Mouse (Mus musculus) neural tube, embryonic 15.5 days (tissue): ENCODE data around the gene Rad9b. TPM values are rescaled to one million over a fixed set of nuclear protein-coding genes. Genes with fewer than 3 reads are reported as not detected.

Experiments used
- ATAC-seq: fragments of 200-750 bp; cut with Nextera tagmentation; 2 replicates; pipeline ENCODE4 v1.8.0; 2017; ENCODE audit warnings: mild to moderate bottlenecking, moderate TSS enrichment, moderate library complexity; ENCODE audit not compliant: low FRiP score
- H3K27ac ChIP-seq: fragments of 300-500 bp; sonication (generic); replicated peaks from 2 replicates; pipeline ENCODE4 v1.5.1; 2015; ENCODE audit warnings: mild to moderate bottlenecking, inconsistent platforms
- H3K27me3 ChIP-seq: fragments of 300-500 bp; sonication (generic); replicated peaks from 2 replicates; pipeline ENCODE4 v1.6.1; 2015; ENCODE audit warnings: inconsistent platforms
- H3K36me3 ChIP-seq: fragments of 300-500 bp; sonication (generic); 2 replicates; pipeline ENCODE4 v1.6.1; 2015; ENCODE audit warnings: inconsistent platforms
- H3K4me1 ChIP-seq: fragments of 300-500 bp; sonication (generic); 2 replicates; pipeline ENCODE4 v1.6.1; 2015; ENCODE audit warnings: inconsistent platforms
- H3K4me2 ChIP-seq: fragments of 300-500 bp; sonication (generic); 2 replicates; pipeline ENCODE4 v1.6.1; 2015; ENCODE audit warnings: inconsistent platforms, mild to moderate bottlenecking, moderate library complexity
- H3K4me3 ChIP-seq: fragments of 300-500 bp; sonication (generic); replicated peaks from 2 replicates; pipeline ENCODE4 v1.5.1; 2015; ENCODE audit warnings: mild to moderate bottlenecking, inconsistent platforms
- H3K9ac ChIP-seq: fragments of 300-500 bp; sonication (generic); replicated peaks from 2 replicates; pipeline ENCODE4 v1.6.1; 2015; ENCODE audit warnings: mild to moderate bottlenecking, inconsistent platforms
- H3K9me3 ChIP-seq: fragments of 300-500 bp; sonication (generic); replicated peaks from 2 replicates; pipeline ENCODE4 v1.6.1; 2016; ENCODE audit warnings: inconsistent platforms
- WGBS: fragments of 180-500 bp; shearing (Covaris S2); methylation state at CpG from one replicate; pipeline ENCODE4 v1.1.7; 2015; ENCODE audit warnings: mixed read lengths; 5-methylcytosine and 5-hydroxymethylcytosine counted together
- polyA plus RNA-seq: library from polyadenylated mRNA; unstranded; fragments of >200 nt; fragmentation: Nextera tagmentation; extraction: Ambion mirVana; gene quantifications from 2 replicates; pipeline ENCODE4 v1.2.1, GENCODE M21; 2015

Gene Rad9b
- polyA plus RNA-seq, 1 experiment from 2014 or later = 22.1 TPM

- WGBS = 91% methylated on average over 3 of the region's 3 CpGs
- no peak overlapping the region for H3K9ac ChIP-seq
These were observed 47.5 kb downstream of the Rad9b start for GRCm38 (mm10) chr5:122306536-122306935.

GRCm38 (mm10) chr5:122305472-122305871 lies 48.6 kb downstream of the Rad9b start:
- Histone ChIP-seq H3K9me3 (no peaks in the 10 kb centered on the region), H3K27ac (no peak overlapping the region), H3K4me1 (peaks cover 24% of the 10 kb centered on the region), H3K4me3 (no peak overlapping the region), H3K36me3 (peaks cover 12% of the 10 kb centered on the region; the same call in 1 of the 2 replicates), H3K27me3 (no peaks in the 10 kb centered on the region), H3K9ac (no peak overlapping the region), H3K4me2 (no peak overlapping the region)
- WGBS = 90% methylated on average over 7 of the region's 7 CpGs
- ATAC-seq = no peak

More at GRCm38 (mm10) chr5:122306536-122306935, 47.5 kb downstream of the Rad9b start:
- Histone ChIP-seq H3K4me3 (no peak overlapping the region), H3K36me3 (peaks cover 12% of the 10 kb centered on the region; the same call in 1 of the 2 replicates), H3K9me3 (no peaks in the 10 kb centered on the region), H3K4me1 (peaks cover 24% of the 10 kb centered on the region), H3K4me2 (no peak overlapping the region), H3K27me3 (no peaks in the 10 kb centered on the region), H3K27ac (no peak overlapping the region)
- ATAC-seq = no peak

- Histone ChIP-seq H3K36me3 (peaks cover 12% of the 10 kb centered on the region; the same call in 1 of the 2 replicates), H3K4me2 (no peak overlapping the region), H3K27me3 (no peaks in the 10 kb centered on the region), H3K9ac (no peak overlapping the region), H3K9me3 (no peaks in the 10 kb centered on the region), H3K4me1 (peaks cover 24% of the 10 kb centered on the region), H3K27ac (no peak overlapping the region), H3K4me3 (no peak overlapping the region)
- no peak for ATAC-seq
- WGBS = 79% methylated on average over 6 of the region's 6 CpGs
These were observed 49.5 kb downstream of the Rad9b start for GRCm38 (mm10) chr5:122304541-122304940.

GRCm38 (mm10) chr5:122303937-122304336 lies 50.1 kb downstream of the Rad9b start:
- H3K27ac ChIP-seq = no peak overlapping the region
- H3K36me3 ChIP-seq = peaks cover 9% of the 10 kb centered on the region; the same call in 1 of the 2 replicates
- H3K9me3 ChIP-seq = no peaks in the 10 kb centered on the region
- no peak overlapping the region for H3K4me2 ChIP-seq
- no peak for ATAC-seq
- H3K4me1 ChIP-seq = peaks cover 24% of the 10 kb centered on the region
- no peak overlapping the region for H3K4me3 ChIP-seq
- no peaks in the 10 kb centered on the region for H3K27me3 ChIP-seq
- no peak overlapping the region for H3K9ac ChIP-seq
- 90% methylated on average over 7 of the region's 7 CpGs for WGBS

GRCm38 (mm10) chr5:122302810-122303745 lies 51.0 kb downstream of the Rad9b start:
- no peak for ATAC-seq
- H3K27me3 ChIP-seq = no peaks in the 10 kb centered on the region
- H3K9ac ChIP-seq = no peak overlapping the region
- H3K4me2 ChIP-seq = no peak overlapping the region
- H3K9me3 ChIP-seq = no peaks in the 10 kb centered on the region
- WGBS = 67% methylated on average over 17 of the region's 17 CpGs
- H3K4me1 ChIP-seq = peaks cover 28% of the 10 kb centered on the region
- H3K36me3 ChIP-seq = peaks cover 3% of the 10 kb centered on the region; the same call in 1 of the 2 replicates
- H3K27ac ChIP-seq = peak overlapping the region; percentile 38
- no peak overlapping the region for H3K4me3 ChIP-seq

- ATAC-seq = no peak
- WGBS = 86% methylated on average over 6 of the region's 6 CpGs
- H3K9ac ChIP-seq = no peak overlapping the region
- no peak overlapping the region for H3K4me3 ChIP-seq
- H3K36me3 ChIP-seq = no peaks in the 10 kb centered on the region
- H3K4me2 ChIP-seq = no peak overlapping the region
- H3K27ac ChIP-seq = no peak overlapping the region
- H3K27me3 ChIP-seq = no peaks in the 10 kb centered on the region
- H3K9me3 ChIP-seq = no peaks in the 10 kb centered on the region
- H3K4me1 ChIP-seq = peaks cover 34% of the 10 kb centered on the region
These were observed 53.9 kb downstream of the Rad9b start for GRCm38 (mm10) chr5:122300071-122300518.

- Histone ChIP-seq H3K27me3 (no peaks in the 10 kb centered on the region), H3K4me1 (peaks cover 42% of the 10 kb centered on the region)
- ATAC-seq = no peak
These were observed 58.7 kb downstream of the Rad9b start for GRCm38 (mm10) chr5:122295113-122295935.

GRCm38 (mm10) chr5:122294219-122294735 lies 59.8 kb downstream of the Rad9b start:
- Histone ChIP-seq H3K27ac (no peak overlapping the region), H3K9me3 (no peaks in the 10 kb centered on the region), H3K4me1 (peaks cover 42% of the 10 kb centered on the region), H3K4me3 (no peak overlapping the region), H3K9ac (no peak overlapping the region), H3K4me2 (no peak overlapping the region), H3K27me3 (no peaks in the 10 kb centered on the region), H3K36me3 (no peaks in the 10 kb centered on the region)
- ATAC-seq = no peak
- 42% methylated on average over 3 of the region's 3 CpGs for WGBS

More at GRCm38 (mm10) chr5:122295113-122295935, 58.7 kb downstream of the Rad9b start:
- no peak overlapping the region for H3K27ac ChIP-seq
- H3K9me3 ChIP-seq = no peaks in the 10 kb centered on the region
- no peaks in the 10 kb centered on the region for H3K36me3 ChIP-seq
- no peak overlapping the region for H3K9ac ChIP-seq
- WGBS = 73% methylated on average over 14 of the region's 14 CpGs
- H3K4me2 ChIP-seq = no peak overlapping the region
- no peak overlapping the region for H3K4me3 ChIP-seq

GRCm38 (mm10) chr5:122293131-122293530 lies 60.9 kb downstream of the Rad9b start:
- H3K9ac ChIP-seq = no peak overlapping the region
- 0 out of 2 replicates have a peak, but pooled peaks cover 1% of the 10 kb centered on the region for H3K36me3 ChIP-seq
- peaks cover 39% of the 10 kb centered on the region for H3K4me1 ChIP-seq
- ATAC-seq = no peak
- no peak overlapping the region for H3K4me3 ChIP-seq
- no peaks in the 10 kb centered on the region for H3K9me3 ChIP-seq
- no peak overlapping the region for H3K27ac ChIP-seq
- WGBS = 69% methylated on average over 6 of the region's 6 CpGs
- H3K27me3 ChIP-seq = no peaks in the 10 kb centered on the region
- H3K4me2 ChIP-seq = no peak overlapping the region

- WGBS = 76% methylated on average over 17 of the region's 17 CpGs
- Histone ChIP-seq H3K4me2 (no peak overlapping the region), H3K9ac (no peak overlapping the region), H3K4me3 (no peak overlapping the region), H3K27ac (no peak overlapping the region), H3K4me1 (peaks cover 48% of the 10 kb centered on the region), H3K36me3 (0 out of 2 replicates have a peak, but pooled peaks cover 4% of the 10 kb centered on the region), H3K27me3 (no peaks in the 10 kb centered on the region), H3K9me3 (no peaks in the 10 kb centered on the region)
- no peak for ATAC-seq
These were observed 62.3 kb downstream of the Rad9b start for GRCm38 (mm10) chr5:122291553-122292339.

- Histone ChIP-seq H3K4me1 (peaks cover 54% of the 10 kb centered on the region), H3K27ac (no peak overlapping the region), H3K9ac (no peak overlapping the region), H3K36me3 (0 out of 2 replicates have a peak, but pooled peaks cover 4% of the 10 kb centered on the region), H3K27me3 (no peaks in the 10 kb centered on the region), H3K4me3 (no peak overlapping the region), H3K9me3 (no peaks in the 10 kb centered on the region), H3K4me2 (no peak overlapping the region)
- no peak for ATAC-seq
- 51% methylated on average over 6 of the region's 6 CpGs for WGBS
These were observed 62.9 kb downstream of the Rad9b start for GRCm38 (mm10) chr5:122291149-122291548.
